8 mouse cellular contexts compared by ENCODE assay signal in genomic region chr13:3538223-3538968, GRCm38 (mm10). TPM values are rescaled to one million over a fixed set of nuclear protein-coding genes. Genes with fewer than 3 reads are reported as not detected.
A peak's percentile ranks its signal among the peaks of the same experiment; 100 is the strongest.
DNase-seq lines count a peak whose midpoint lies in the region; ATAC-seq and TF ChIP-seq lines count a peak whose summit lies in the region.

No protein-coding gene starts in this region.

- H3K79me2 ChIP-seq in myocyte (ENCODE audit: control insufficient read depth, insufficient read depth): peaks cover 47% of the 10 kb centered on the region

- peak overlapping the region; percentile 88 for H3ac ChIP-seq in myocyte (ENCODE audit: control insufficient read depth, insufficient read length)

- no peak for TF ChIP-seq EP300 in stomach, postnatal 0 days (optimal IDR thresholded peaks at IDR 0.05)

- peak overlapping the region; percentile 92 for H3K4me2 ChIP-seq in heart, embryonic 13.5 days
- peak overlapping the region; percentile 59 for H3K4me2 ChIP-seq in kidney, postnatal 0 days (ENCODE audit: low read length)
- H3K4me2 ChIP-seq in liver, embryonic 12.5 days: peak overlapping the region; percentile 79
- peak overlapping the region; percentile 76 for H3K4me2 ChIP-seq in myocyte (ENCODE audit: low read depth)
- H3K4me2 ChIP-seq in stomach, postnatal 0 days (replicated peaks; ENCODE audit: low read depth): peak overlapping the region; percentile 71

- TF ChIP-seq CTCF in kidney, postnatal 0 days (IDR thresholded peaks at IDR 0.05; ENCODE audit: low read depth): no peak
- peak; percentile 27 for TF ChIP-seq CTCF in stomach, postnatal 0 days (IDR thresholded peaks at IDR 0.05; ENCODE audit: low read depth)

- TF ChIP-seq POLR2A in myocyte (IDR thresholded peaks at IDR 0.05; ENCODE audit: insufficient read length, low read depth): peak; percentile 32

- peak overlapping the region; percentile 100 for H3K27ac ChIP-seq in heart, embryonic 13.5 days (replicated peaks)
- H3K27ac ChIP-seq in kidney, postnatal 0 days: peak overlapping the region; percentile 100
- H3K27ac ChIP-seq in liver, embryonic 12.5 days: peak overlapping the region; percentile 97
- peak overlapping the region; percentile 100 for H3K27ac ChIP-seq in stomach, postnatal 0 days (replicated peaks)

- H3K4me1 ChIP-seq in heart, embryonic 13.5 days: peaks cover 39% of the 10 kb centered on the region
- H3K4me1 ChIP-seq in kidney, postnatal 0 days (replicated peaks; ENCODE audit: insufficient read depth, low read length): no peaks in the 10 kb centered on the region; the same call in 1 of the 2 replicates
- H3K4me1 ChIP-seq in liver, embryonic 12.5 days: peaks cover 40% of the 10 kb centered on the region
- peaks cover 11% of the 10 kb centered on the region for H3K4me1 ChIP-seq in stomach, postnatal 0 days (replicated peaks; ENCODE audit: control insufficient read depth, insufficient read depth)

- H3K27me3 ChIP-seq in heart, embryonic 13.5 days (replicated peaks): no peaks in the 10 kb centered on the region
- no peaks in the 10 kb centered on the region for H3K27me3 ChIP-seq in kidney, postnatal 0 days (ENCODE audit: insufficient read depth, low read length)
- H3K27me3 ChIP-seq in liver, embryonic 12.5 days (replicated peaks): no peaks in the 10 kb centered on the region
- H3K27me3 ChIP-seq in myocyte (ENCODE audit: control insufficient read depth, insufficient read depth, insufficient read length): no peaks in the 10 kb centered on the region
- no peaks in the 10 kb centered on the region for H3K27me3 ChIP-seq in stomach, postnatal 0 days (ENCODE audit: control insufficient read depth, insufficient read depth, low read length)

- H3K4me3 ChIP-seq in heart, embryonic 13.5 days: peak overlapping the region; percentile 99
- peak overlapping the region; percentile 94 for H3K4me3 ChIP-seq in kidney, postnatal 0 days (replicated peaks; ENCODE audit: low read depth, low read length)
- peak overlapping the region; percentile 96 for H3K4me3 ChIP-seq in liver, embryonic 12.5 days
- peak overlapping the region; percentile 74 for H3K4me3 ChIP-seq in myocyte
- H3K4me3 ChIP-seq in stomach, postnatal 0 days (ENCODE audit: low read depth, low read length): peak overlapping the region; percentile 95

- peak; percentile 15 to 32 for DNase-seq in CD8-positive naive resting alpha-beta T cell, adult 2 months (ENCODE audit: low read depth in 2 of 2, low spot score in 2 of 2)
- peak; percentile 83 for DNase-seq in brain, adult 2 months (ENCODE audit: low read depth, low spot score)
- peak; percentile 91 for DNase-seq in kidney, postnatal 0 days (ENCODE audit: low spot score)
- DNase-seq in stomach, postnatal 0 days (ENCODE audit: low spot score): peak; percentile 82

- ATAC-seq in erythroid progenitor cell, adult 5-6 weeks (replicated peaks; ENCODE audit: low FRiP score, poor library complexity, severe bottlenecking): peak; percentile 43
- peak; percentile 71 for ATAC-seq in heart, embryonic 13.5 days (ENCODE audit: extremely low read depth, insufficient number of reproducible peaks, low FRiP score, low TSS enrichment)
- ATAC-seq in kidney, postnatal 0 days (replicated peaks; ENCODE audit: low FRiP score, low read depth): peak; percentile 73
- ATAC-seq in liver, embryonic 12.5 days: peak; percentile 70
- peak; percentile 81 for ATAC-seq in stomach, postnatal 0 days (ENCODE audit: low FRiP score, low TSS enrichment)

- WGBS in heart, embryonic 13.5 days: under 1% methylated on average over 58 of the region's 59 CpGs
- WGBS in kidney, postnatal 0 days: under 1% methylated on average over 59 of the region's 59 CpGs
- under 1% methylated on average over 58 of the region's 59 CpGs for WGBS in liver, embryonic 12.5 days (ENCODE audit: insufficient replicate concordance)
- under 1% methylated on average over 51 of the region's 59 CpGs for WGBS in stomach, postnatal 0 days

- H3K9ac ChIP-seq in heart, embryonic 13.5 days: peak overlapping the region; percentile 99
- H3K9ac ChIP-seq in kidney, postnatal 0 days (ENCODE audit: low read depth, low read length): peak overlapping the region; percentile 98
- peak overlapping the region; percentile 97 for H3K9ac ChIP-seq in liver, embryonic 12.5 days
- H3K9ac ChIP-seq in stomach, postnatal 0 days (ENCODE audit: low read length): peak overlapping the region; percentile 97

- no peaks in the 10 kb centered on the region for H3K36me3 ChIP-seq in heart, embryonic 13.5 days
- H3K36me3 ChIP-seq in kidney, postnatal 0 days (ENCODE audit: insufficient read depth, low read length): no peaks in the 10 kb centered on the region
- peaks cover 7% of the 10 kb centered on the region; the same call in 1 of the 2 replicates for H3K36me3 ChIP-seq in liver, embryonic 12.5 days
- H3K36me3 ChIP-seq in myocyte (ENCODE audit: control insufficient read depth, insufficient read depth): no peaks in the 10 kb centered on the region
- no peaks in the 10 kb centered on the region for H3K36me3 ChIP-seq in stomach, postnatal 0 days (ENCODE audit: control insufficient read depth, insufficient read depth, low read length)

- H3K9me3 ChIP-seq in heart, embryonic 13.5 days: no peaks in the 10 kb centered on the region
- H3K9me3 ChIP-seq in kidney, postnatal 0 days (replicated peaks; ENCODE audit: low read length): no peaks in the 10 kb centered on the region
- no peaks in the 10 kb centered on the region for H3K9me3 ChIP-seq in liver, embryonic 12.5 days (replicated peaks)
- H3K9me3 ChIP-seq in stomach, postnatal 0 days (ENCODE audit: control insufficient read depth, low read length): no peaks in the 10 kb centered on the region

TF ChIP-seq in myocyte, 11 proteins besides CTCF, POLR2A, EP300 and RAD21:
- no peak for TF ChIP-seq SRF (IDR thresholded peaks at IDR 0.05; ENCODE audit: control insufficient read depth, insufficient read length, low read depth)
TF ChIP-seq in myocyte: peak in this region for 0.

RNA-seq across cellular contexts. Expression of gene Gdi2, which starts 0.5 kb away (rescaled TPM):
- 167 and 189 TPM in 2 replicates for total RNA-seq in erythroid progenitor cell, adult 5-6 weeks (2015; ENCODE audit: low replicate concordance)
- total RNA-seq in erythroid progenitor cell, adult 5-6 weeks (2017; ENCODE audit: low replicate concordance): 191 and 192 TPM in 2 replicates
- 324 and 326 TPM in 2 replicates for polyA plus RNA-seq in heart, embryonic 13.5 days (2015; fragmentation: Nextera tagmentation; extraction: Ambion mirVana)
- polyA plus RNA-seq in kidney, postnatal 0 days (2015; fragmentation: Nextera tagmentation; extraction: Ambion mirVana): 398 and 440 TPM in 2 replicates
- polyA plus RNA-seq in liver, embryonic 12.5 days (2016; fragmentation: Nextera tagmentation; extraction: Ambion mirVana): 209 and 220 TPM in 2 replicates
- 234 TPM for polyA plus RNA-seq in myocyte (2012; fragmentation: generic; extraction: Trizol)
- polyA plus RNA-seq in stomach, postnatal 0 days (2015; fragmentation: Nextera tagmentation; extraction: Ambion mirVana): 338 and 359 TPM in 2 replicates

Comparison
In these comparisons a context has a peak if more than half of its experiments do, and no peak if none do; other contexts are left out.
1. Peak in every context shown above with its lines: DNase-seq, ATAC-seq, H3K4me3 ChIP-seq and H3K27ac ChIP-seq.
2. DNase-seq: peak in every context shown above with its lines; median percentile 91 in kidney, postnatal 0 days; 83 in brain, adult 2 months; 82 in stomach, postnatal 0 days; 24 in CD8-positive naive resting alpha-beta T cell, adult 2 months.